Mouse (Mus musculus) ES-Bruce4 (cell line): ENCODE results near the gene Nit1.

Experiments
- CTCF ChIP-seq: IDR thresholded peaks from one replicate; pipeline ENCODE4 v1.8.1; 2011; ENCODE audit warnings: low read depth, low read length
- POLR2A ChIP-seq: IDR thresholded peaks from one replicate; pipeline ENCODE4 v1.8.1; 2011; ENCODE audit warnings: low read length; ENCODE audit not compliant: insufficient read depth

GRCm38 (mm10) chr1:171378298-171378697 lies 32.9 kb upstream of the Nit1 start:
- no peak for TF ChIP-seq CTCF
- no peak for TF ChIP-seq POLR2A
